Mouse (Mus musculus) gastrocnemius, adult 8-10 months (tissue): ENCODE data around the gene Srgap2. TPM values are rescaled to one million over a fixed set of nuclear protein-coding genes. Genes with fewer than 3 reads are reported as not detected.
A peak's percentile ranks its signal among the peaks of the same experiment; 100 is the strongest.

Source experiments
- DNase-seq, 2 experiments: peaks; one replicate each; pipeline ENCODE4 v3.0.0; 2022; ENCODE audit warnings: low spot score in 2 of 2
- total RNA-seq, 4 experiments: library from RNA; stranded (reverse); gene quantifications; 2 replicates each; pipeline ENCODE4 v1.2.4; 2022

Srgap2 gene
- total RNA-seq, 4 experiments from 2014 or later, result 7.5 to 14.1 (median 10.9) TPM

GRCm38 (mm10) chr1:131293221-131293921 is 233.8 kb downstream of the Srgap2 start:
- no peak for DNase-seq

GRCm38 (mm10) chr1:131290648-131291047 is 236.5 kb downstream of the Srgap2 start:
- peak; percentile 39 to 42 for DNase-seq

GRCm38 (mm10) chr1:131288938-131289337 is 238.2 kb downstream of the Srgap2 start:
- no peak for DNase-seq

GRCm38 (mm10) chr1:131287267-131287666 is 239.9 kb downstream of the Srgap2 start:
- DNase-seq, result no peak

GRCm38 (mm10) chr1:131286803-131287202 is 240.3 kb downstream of the Srgap2 start:
- no peak for DNase-seq

GRCm38 (mm10) chr1:131284616-131285015 is 242.5 kb downstream of the Srgap2 start:
- DNase-seq, result no peak

- DNase-seq, result no peak
These were observed 243.0 kb downstream of the Srgap2 start for GRCm38 (mm10) chr1:131284167-131284566.

- no peak for DNase-seq
These were observed 245.4 kb downstream of the Srgap2 start for GRCm38 (mm10) chr1:131281731-131282130.

- DNase-seq, result no peak
These were observed 246.9 kb downstream of the Srgap2 start for GRCm38 (mm10) chr1:131280280-131280679.

- no peak for DNase-seq
These were observed 247.7 kb downstream of the Srgap2 start, which contains the start of gene Ikbke for GRCm38 (mm10) chr1:131279456-131279776. TSS of gene Ikbke (minus strand) at chr1:131279606.

GRCm38 (mm10) chr1:131278606-131279455 is 248.3 kb downstream of the Srgap2 start:
- no peak for DNase-seq

GRCm38 (mm10) chr1:131276831-131277230 is 250.3 kb downstream of the Srgap2 start:
- DNase-seq, result no peak

- DNase-seq, result no peak
These were observed 251.6 kb downstream of the Srgap2 start for GRCm38 (mm10) chr1:131275577-131275976.

GRCm38 (mm10) chr1:131274725-131275539 is 252.2 kb downstream of the Srgap2 start:
- no peak for DNase-seq

GRCm38 (mm10) chr1:131269797-131270578 is 257.2 kb downstream of the Srgap2 start:
- DNase-seq, result peak; percentile 31 to 38

- DNase-seq, result no peak
These were observed 258.4 kb downstream of the Srgap2 start for GRCm38 (mm10) chr1:131268776-131269175.

GRCm38 (mm10) chr1:131263905-131264304 is 263.2 kb downstream of the Srgap2 start:
- no peak for DNase-seq

GRCm38 (mm10) chr1:131260309-131260656 is 266.9 kb downstream of the Srgap2 start:
- peak in 1 of 2 experiments; percentile 32 for DNase-seq

- DNase-seq, result no peak
These were observed 267.4 kb downstream of the Srgap2 start for GRCm38 (mm10) chr1:131259632-131260308.

- no peak for DNase-seq
These were observed 269.9 kb downstream of the Srgap2 start for GRCm38 (mm10) chr1:131257288-131257687.
